Mouse (Mus musculus): ENCODE measurements around the gene Fhit.

DNA sequence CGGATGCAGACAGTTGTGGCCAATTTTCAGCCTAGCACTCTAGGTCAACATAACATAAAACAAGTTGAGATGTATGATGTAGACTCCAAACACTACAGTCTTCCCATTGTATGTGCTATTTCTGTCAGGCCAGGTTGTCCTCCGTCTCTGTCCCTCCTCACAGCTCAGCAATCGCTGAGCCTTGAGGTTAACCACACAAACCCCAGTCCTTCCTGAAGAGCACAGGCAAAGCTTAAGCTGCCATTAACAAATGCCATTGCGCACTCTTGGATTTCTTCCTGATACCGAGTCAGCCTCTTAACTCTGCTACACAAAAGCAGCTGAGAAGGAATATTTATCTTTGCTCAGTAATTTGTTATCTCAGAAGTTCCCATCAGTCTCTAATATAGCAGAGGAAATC lies 568.4 kb downstream of the Fhit start:
- no peak for TF ChIP-seq CTCF (IDR thresholded peaks at IDR 0.05; ENCODE audit: control insufficient read depth, insufficient read depth, low read length)
- no peak for TF ChIP-seq POLR2A (IDR thresholded peaks at IDR 0.05; ENCODE audit: borderline replicate concordance, control insufficient read depth, low read depth, low read length)

All from bone marrow, adult 2 months (tissue).